In genomic region chr2:181459673-181460621, GRCm38 (mm10) we compare ENCODE assay signal across 9 mouse cellular contexts. TPM values are rescaled to one million over a fixed set of nuclear protein-coding genes. Genes with fewer than 3 reads are reported as not detected.
DNase-seq lines count a peak whose midpoint lies in the region; ATAC-seq lines count a peak whose summit lies in the region.
"Had no signal": no experiment of that assay in that cellular context is flagged by ENCODE, and none has a peak within 500 bp of the region (broad histone marks: within the 10 kb centered on the region; RNA-seq: fewer than 3 reads in every experiment).

No protein-coding gene starts in this region.

- intact Hi-C loops in heart, postnatal 36 days (cut with DNase I): loop anchor here (2.0 to 5.0 kb wide), 4 partner anchors 27 to 212 kb away; partner anchors contain the start of genes Sox18 and Tpd52l2

- no peaks in the 10 kb centered on the region for H3K9me3 ChIP-seq in forebrain, embryonic 13.5 days (replicated peaks)

- H3K36me3 ChIP-seq in forebrain, embryonic 13.5 days (ENCODE audit: poor library complexity, severe bottlenecking): no peaks in the 10 kb centered on the region

- peaks cover 26% of the 10 kb centered on the region for H3K4me1 ChIP-seq in forebrain, embryonic 13.5 days

- ATAC-seq in forebrain, embryonic 13.5 days: peak; percentile 70

- peak overlapping the region; percentile 99 for H3K4me2 ChIP-seq in forebrain, embryonic 13.5 days

- peak; percentile 77 for DNase-seq in Muller cell, postnatal 12 days (ENCODE audit: inconsistent ontology term)
- DNase-seq in c-Kit-positive CD71-positive TER-119-positive erythroid progenitor cells, embryonic 14.5 days (ENCODE audit: low spot score): peak; percentile 85
- peak; percentile 62 to 69 for DNase-seq in heart, postnatal 36 days
- peak; percentile 42 to 61 for DNase-seq in layer of hippocampus, postnatal 10 days (ENCODE audit: low spot score in 2 of 2)
- peak; percentile 73 for DNase-seq in lung, postnatal 25 days (ENCODE audit: low spot score)
- peak; percentile 61 for DNase-seq in retina, embryonic 14.5 days (ENCODE audit: low spot score)
- peak; percentile 69 to 78 for DNase-seq in urinary bladder, postnatal 4 days (ENCODE audit: low spot score in 2 of 2)

- no peak overlapping the region for H3K27ac ChIP-seq in forebrain, embryonic 13.5 days

- under 1% methylated on average over 68 of the region's 71 CpGs for WGBS in forebrain, embryonic 13.5 days

- H3K4me3 ChIP-seq in forebrain, embryonic 13.5 days: peak overlapping the region; percentile 89

- H3K27me3 ChIP-seq in forebrain, embryonic 13.5 days: peaks cover 53% of the 10 kb centered on the region

- peak overlapping the region; percentile 82 for H3K9ac ChIP-seq in forebrain, embryonic 13.5 days

RNA-seq across cellular contexts. Expression of gene Zbtb46, which starts 0.7 kb away (rescaled TPM):
- polyA plus RNA-seq in forebrain, embryonic 13.5 days (2015; fragmentation: Nextera tagmentation; extraction: Ambion mirVana): 10.2 and 12.8 TPM in 2 replicates
- total RNA-seq in heart, postnatal 36 days (2021): 10 to 100 TPM; 12.4 to 12.9 TPM
- 10 to 100 TPM; 14.7 to 17.5 TPM for total RNA-seq in layer of hippocampus, postnatal 10 days (2021)

RNA-seq across cellular contexts. Expression of gene Abhd16b, which starts 33.1 kb away (rescaled TPM):
- polyA plus RNA-seq in forebrain, embryonic 13.5 days (2015; fragmentation: Nextera tagmentation; extraction: Ambion mirVana): 0.16 TPM in 1 of 2 replicates, not detected in the other
- not detected for total RNA-seq in heart, postnatal 36 days (2021)
- not detected for total RNA-seq in layer of hippocampus, postnatal 10 days (2021)
- total RNA-seq: layer of hippocampus, postnatal 14 days had no signal

RNA-seq across cellular contexts. Expression of gene Tpd52l2, which starts 37.0 kb away (rescaled TPM):
- 133 and 138 TPM in 2 replicates for polyA plus RNA-seq in forebrain, embryonic 13.5 days (2015; fragmentation: Nextera tagmentation; extraction: Ambion mirVana)
- 10 to 100 TPM; 62.9 to 67.7 TPM for total RNA-seq in heart, postnatal 36 days (2021)
- total RNA-seq in layer of hippocampus, postnatal 10 days (2021): 10 to 100 TPM; 75.7 to 87.8 TPM
